Mouse (Mus musculus) left cerebral cortex, adult 8-10 months (tissue): ENCODE data around the gene Zfyve19. TPM values are rescaled to one million over a fixed set of nuclear protein-coding genes. Genes with fewer than 3 reads are reported as not detected.

Experiments
- DNase-seq, 2 experiments: peaks; one replicate each; pipeline ENCODE4 v3.0.0; 2022; ENCODE audit warnings: low spot score in 2 of 2
- total RNA-seq, 4 experiments: library from RNA; stranded (reverse); gene quantifications; 2 replicates each; pipeline ENCODE4 v1.2.4; 2022

Zfyve19 gene
- total RNA-seq, 4 experiments from 2014 or later: 29.3 to 44.8 (median 35.4) TPM

GRCm38 (mm10) chr2:119196316-119197108 lies 11.9 kb upstream of the Zfyve19 start:
- no peak for DNase-seq

- DNase-seq: no peak
These were observed 10.9 kb upstream of the Zfyve19 start for GRCm38 (mm10) chr2:119197493-119197892.

GRCm38 (mm10) chr2:119198049-119198448 lies 10.4 kb upstream of the Zfyve19 start:
- no peak for DNase-seq

- no peak for DNase-seq
These were observed 9.5 kb upstream of the Zfyve19 start for GRCm38 (mm10) chr2:119198934-119199333.

- no peak for DNase-seq
These were observed 5.4 kb upstream of the Zfyve19 start for GRCm38 (mm10) chr2:119202914-119203453.

GRCm38 (mm10) chr2:119203871-119204460 lies 4.5 kb upstream of the Zfyve19 start:
- no peak for DNase-seq

GRCm38 (mm10) chr2:119207961-119208343 lies 465 bp upstream of the Zfyve19 start:
- DNase-seq: no peak

GRCm38 (mm10) chr2:119209176-119209507 lies 725 bp downstream of the Zfyve19 start:
- DNase-seq: no peak

GRCm38 (mm10) chr2:119229775-119230704 lies 21.6 kb downstream of the Zfyve19 start, which contains the start of gene Ppp1r14d:
Ppp1r14d (minus strand) TSS chr2:119229906.
- no peak for DNase-seq

GRCm38 (mm10) chr2:119236682-119237209 lies 28.3 kb downstream of the Zfyve19 start:
- no peak for DNase-seq

- no peak for DNase-seq
These were observed 28.9 kb downstream of the Zfyve19 start, which contains the start of gene Spint1 for GRCm38 (mm10) chr2:119237210-119237870. Spint1 (plus strand) TSS chr2:119237362.

GRCm38 (mm10) chr2:119237871-119238220 lies 29.4 kb downstream of the Zfyve19 start:
- no peak for DNase-seq

GRCm38 (mm10) chr2:119238671-119239070 lies 30.3 kb downstream of the Zfyve19 start:
- no peak for DNase-seq

GRCm38 (mm10) chr2:119240075-119240818 lies 31.8 kb downstream of the Zfyve19 start:
- no peak for DNase-seq

GRCm38 (mm10) chr2:119240819-119241186 lies 32.4 kb downstream of the Zfyve19 start:
- no peak for DNase-seq

GRCm38 (mm10) chr2:119242548-119242947 lies 34.1 kb downstream of the Zfyve19 start:
- DNase-seq: no peak

- no peak for DNase-seq
These were observed 36.8 kb downstream of the Zfyve19 start for GRCm38 (mm10) chr2:119245246-119245645.

GRCm38 (mm10) chr2:119247904-119248303 lies 39.5 kb downstream of the Zfyve19 start:
- no peak for DNase-seq

- DNase-seq: no peak
These were observed 41.2 kb downstream of the Zfyve19 start for GRCm38 (mm10) chr2:119249592-119250061.

- DNase-seq: no peak
These were observed 42.0 kb downstream of the Zfyve19 start for GRCm38 (mm10) chr2:119250377-119250776.
